Mouse (Mus musculus): Measurements from ENCODE around the gene Btnl9.
"Not testable (repeated sequence)": the region's sequence is repeated elsewhere in the genome, so short reads cannot be mapped to it uniquely, and the experiment has no call there.

Btnl9 gene

DNA sequence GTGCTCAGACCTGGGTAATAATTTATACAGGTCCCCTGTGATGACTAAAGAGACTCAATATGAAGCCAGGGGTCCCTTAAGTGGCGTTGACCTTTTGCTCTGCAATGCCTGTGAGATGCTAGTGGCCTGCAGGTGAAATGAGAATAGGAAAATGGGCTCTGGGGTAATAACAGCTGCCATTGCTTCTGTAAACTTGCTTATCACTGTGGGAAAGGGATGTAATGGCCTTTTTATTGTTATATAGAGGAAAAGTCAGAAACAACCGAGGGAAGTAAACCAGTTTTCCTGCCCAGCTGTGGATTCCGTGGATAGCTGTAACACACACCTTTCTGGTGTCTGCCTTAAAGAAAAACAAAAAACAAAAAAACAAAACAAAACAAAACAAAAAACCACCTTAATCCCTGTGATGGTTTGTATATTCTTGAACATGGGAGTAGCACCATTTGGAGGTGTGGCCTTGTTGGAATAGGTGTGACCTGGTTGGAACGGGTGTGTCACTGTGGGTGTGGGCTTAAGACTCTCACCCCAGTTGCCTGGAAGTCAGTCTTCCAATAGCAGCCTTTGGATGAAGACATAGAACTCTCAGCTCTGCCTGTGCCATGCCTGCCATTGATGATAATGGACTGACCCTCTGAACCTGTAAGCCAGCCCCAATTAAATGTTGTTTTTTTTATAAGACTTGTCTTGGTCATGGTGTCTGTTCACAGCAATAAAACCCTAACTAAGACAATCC is 10.7 kb downstream of the Btnl9 start:
- DNase-seq (ENCODE audit: low spot score): not testable (repeated sequence)

GRCm38 (mm10) chr11:49175345-49175744 is 11.6 kb downstream of the Btnl9 start:
- no peak for DNase-seq (ENCODE audit: low spot score)

DNA sequence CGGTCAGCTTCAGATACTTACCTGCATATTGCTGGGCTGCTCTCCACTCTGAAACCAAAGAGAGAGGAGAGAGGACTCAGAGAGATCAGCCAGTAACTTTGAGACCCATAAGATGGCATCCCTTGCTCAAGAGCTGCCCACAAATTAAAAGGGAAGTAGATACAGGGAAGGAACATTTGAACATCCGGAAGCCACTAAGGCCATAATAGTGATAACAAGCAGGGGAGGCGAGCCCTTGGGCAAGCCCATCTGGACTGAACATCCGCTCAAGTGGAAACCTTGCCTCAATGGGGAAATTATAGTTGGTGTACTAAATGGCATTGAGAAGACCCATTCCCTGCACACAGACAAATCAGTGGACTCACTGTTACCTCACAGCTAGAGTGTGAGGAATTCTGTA is 16.4 kb downstream of the Btnl9 start:
- no peak for DNase-seq (ENCODE audit: low spot score)

DNA sequence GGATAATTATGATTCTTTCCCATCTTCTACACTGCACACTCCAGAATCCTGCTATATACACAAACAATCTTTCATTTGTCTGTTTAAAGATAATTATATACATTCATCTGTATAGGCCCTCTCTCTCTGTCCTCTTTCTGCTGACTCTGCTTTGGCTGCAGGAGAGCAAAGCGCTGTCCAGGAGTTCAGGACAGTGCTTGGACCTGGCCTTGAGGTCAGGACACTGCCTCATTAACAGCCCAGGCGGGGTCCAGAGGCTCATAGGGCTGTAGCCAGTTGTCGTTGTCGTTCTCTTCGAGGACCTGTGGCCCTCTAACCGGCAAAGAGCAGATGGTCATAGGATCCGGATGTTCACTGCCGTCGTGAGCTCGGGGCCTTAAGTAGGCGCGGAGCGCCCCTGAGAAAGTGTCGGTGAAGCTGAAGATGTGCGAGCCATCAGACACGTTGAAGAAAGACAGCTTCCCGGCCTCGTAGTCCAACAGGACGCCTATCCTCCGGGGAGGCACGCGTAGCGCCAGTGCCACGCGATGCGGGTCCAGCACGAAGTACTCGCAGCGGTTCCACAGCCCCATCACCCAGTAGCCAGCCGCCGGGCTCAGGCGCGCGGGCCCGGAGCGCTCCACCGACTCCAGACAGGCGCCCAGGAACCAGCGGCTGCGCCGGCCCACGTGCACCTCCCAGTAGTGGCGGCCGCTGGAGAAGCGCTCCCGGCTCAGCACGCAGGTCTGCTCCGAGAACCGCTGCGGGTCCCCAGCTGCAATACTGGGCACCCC is 17.9 kb downstream of the Btnl9 start:
- DNase-seq (ENCODE audit: low spot score): no peak

DNA sequence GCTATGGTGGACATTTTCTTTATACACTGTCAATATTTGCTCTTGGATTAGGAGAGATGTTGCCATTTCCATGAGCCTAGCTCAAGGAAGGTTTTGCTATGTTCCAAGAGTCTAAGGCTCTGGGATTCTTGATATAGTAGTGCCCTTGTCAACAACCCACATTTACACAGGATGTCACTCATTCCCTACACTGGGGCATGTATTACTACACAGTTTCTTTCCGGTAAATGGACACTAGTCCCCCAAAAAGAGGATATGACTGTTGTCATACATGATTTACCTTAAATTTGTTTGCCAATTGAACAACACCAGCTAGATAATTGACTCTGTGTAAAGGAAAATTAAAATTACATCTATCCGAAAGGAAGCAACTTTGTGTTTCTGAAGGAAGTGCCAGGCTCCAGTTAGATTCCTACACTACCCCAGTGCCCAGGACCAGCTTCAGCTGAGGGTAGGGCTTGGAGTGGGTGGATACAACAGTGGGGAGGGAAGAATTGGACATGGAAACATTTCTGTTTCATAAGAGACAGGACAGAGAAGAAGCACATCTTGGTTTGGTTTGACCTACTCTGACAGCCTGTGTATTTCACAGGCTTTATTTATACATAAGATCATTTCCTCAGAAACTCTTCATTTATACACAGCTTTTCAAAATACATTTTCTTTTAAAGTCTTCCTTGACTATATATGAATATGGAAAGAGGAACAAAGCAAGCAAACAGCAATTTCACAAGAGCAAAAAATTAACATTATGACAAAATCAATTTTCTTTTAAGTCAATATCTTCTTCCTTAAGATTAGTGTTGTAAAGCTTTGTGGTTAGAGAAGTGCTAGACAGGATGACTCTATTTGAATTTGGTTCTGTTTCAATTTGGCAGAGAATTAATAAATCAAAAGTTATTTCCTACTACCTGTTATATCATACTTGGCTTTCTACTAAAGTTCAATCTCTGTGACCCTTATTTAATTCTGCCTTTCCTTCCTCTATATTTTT is 29.8 kb downstream of the Btnl9 start:
- no peak for DNase-seq (ENCODE audit: low spot score)

DNA sequence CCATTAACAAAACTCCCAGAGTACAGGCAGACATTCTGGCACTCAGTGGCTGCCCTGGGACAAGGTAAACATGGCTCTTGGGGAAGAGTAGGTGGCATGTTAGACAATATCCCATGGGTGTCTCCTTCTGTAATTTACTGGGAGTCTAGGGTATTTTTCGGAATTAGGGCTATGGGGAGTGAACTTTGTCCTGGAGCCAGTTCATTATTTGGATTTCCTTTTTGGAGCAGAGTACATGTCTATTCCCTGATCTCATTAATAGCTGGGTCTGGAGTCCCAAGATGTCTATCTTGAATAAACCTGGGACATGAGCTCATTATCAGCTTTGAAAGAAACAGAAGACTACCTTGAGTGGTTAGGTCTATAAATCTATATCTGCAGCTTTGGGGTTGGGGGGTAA is 32.9 kb downstream of the Btnl9 start, which contains the start of gene Olfr1394:
Gene Olfr1394, plus strand, starts transcription at position 301 of the 400 bp plus-strand sequence.
- no peak for DNase-seq (ENCODE audit: low spot score)

DNA sequence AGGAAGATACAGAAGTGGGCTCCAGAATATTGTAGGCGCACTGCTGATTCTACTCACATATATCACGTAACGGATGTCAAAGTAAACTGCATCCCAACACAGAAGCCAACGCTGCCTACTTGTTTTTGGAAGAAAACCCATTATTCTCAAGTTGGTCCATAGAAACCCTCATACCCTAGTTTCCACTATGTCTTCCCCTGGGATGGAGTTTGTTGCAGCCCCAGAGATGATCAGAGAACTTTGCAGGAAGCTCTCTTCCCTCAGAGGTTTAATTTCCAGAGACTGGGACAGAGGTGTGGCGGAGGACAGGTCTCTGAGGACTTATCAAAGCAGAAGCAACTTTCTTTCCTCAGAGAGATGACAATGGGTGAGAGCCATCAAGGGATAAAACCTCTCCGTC is 45.0 kb downstream of the Btnl9 start, which contains the start of gene Olfr1395:
Gene Olfr1395, plus strand, starts transcription at position 301 of the 400 bp plus-strand sequence.
- DNase-seq (ENCODE audit: low spot score): no peak

DNA sequence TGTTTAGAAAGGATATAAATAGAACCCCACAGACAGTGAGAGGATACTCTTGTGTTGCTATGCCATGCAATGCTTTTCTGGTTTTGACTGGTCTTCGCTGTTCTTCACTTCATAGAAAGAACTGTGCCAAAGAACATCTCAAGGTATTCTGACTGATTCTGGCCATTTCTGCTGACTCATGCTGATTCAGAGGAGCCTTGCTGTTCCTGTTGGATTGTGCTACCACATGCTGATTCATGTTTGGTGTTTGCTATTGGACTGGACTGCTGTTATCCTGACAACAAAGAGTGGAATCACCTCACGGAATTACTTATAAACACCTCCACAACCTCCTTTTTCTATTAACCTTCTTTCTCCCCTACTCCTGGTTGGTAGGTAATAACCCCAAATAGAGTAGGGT is 62.8 kb downstream of the Btnl9 start:
- no peak for DNase-seq (ENCODE audit: low spot score)

DNA sequence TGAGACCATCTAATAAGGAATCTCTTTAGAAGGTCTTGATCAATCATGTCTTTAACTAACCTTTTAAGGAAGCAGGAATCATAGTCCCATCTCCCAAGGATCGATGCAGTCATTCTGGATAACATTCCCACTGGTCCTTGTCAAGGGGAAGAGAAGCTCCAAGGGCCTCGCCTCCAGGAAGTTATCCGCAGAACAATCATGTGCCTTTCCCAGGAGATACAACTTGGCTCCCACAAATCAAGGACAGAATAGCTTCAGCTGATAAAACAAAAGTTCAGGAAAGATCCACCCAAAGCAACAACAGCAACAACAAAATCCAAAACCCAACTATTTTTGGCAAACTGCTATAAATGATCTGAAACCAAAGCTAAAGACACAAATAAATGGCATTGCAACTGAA is 67.3 kb downstream of the Btnl9 start:
- DNase-seq (ENCODE audit: low spot score): no peak

Data from MN1 (cell line).